Mouse (Mus musculus) layer of hippocampus, adult 8-10 months (tissue): Measurements from ENCODE around the gene Rps15. TPM values are rescaled to one million over a fixed set of nuclear protein-coding genes. Genes with fewer than 3 reads are reported as not detected.

Source experiments
- DNase-seq, 2 experiments: peaks; one replicate each; pipeline ENCODE4 v3.0.0; 2022; ENCODE audit warnings: low spot score in 2 of 2
- total RNA-seq, 4 experiments: library from RNA; stranded (reverse); gene quantifications; 2 replicates each; pipeline ENCODE4 v1.2.4; 2022

Rps15 gene
- total RNA-seq, 4 experiments from 2014 or later, result 755 to 1,005 (median 888) TPM

GRCm38 (mm10) chr10:80260642-80261584 lies 31.3 kb upstream of the Rps15 start, which contains the start of the genes Gamt and Dazap1:
Gene Gamt, minus strand, starts transcription at chr10:80261012.
Gene Dazap1, plus strand, starts transcription at chr10:80261486.
- DNase-seq, result peak; percentile 90 to 91

DNA sequence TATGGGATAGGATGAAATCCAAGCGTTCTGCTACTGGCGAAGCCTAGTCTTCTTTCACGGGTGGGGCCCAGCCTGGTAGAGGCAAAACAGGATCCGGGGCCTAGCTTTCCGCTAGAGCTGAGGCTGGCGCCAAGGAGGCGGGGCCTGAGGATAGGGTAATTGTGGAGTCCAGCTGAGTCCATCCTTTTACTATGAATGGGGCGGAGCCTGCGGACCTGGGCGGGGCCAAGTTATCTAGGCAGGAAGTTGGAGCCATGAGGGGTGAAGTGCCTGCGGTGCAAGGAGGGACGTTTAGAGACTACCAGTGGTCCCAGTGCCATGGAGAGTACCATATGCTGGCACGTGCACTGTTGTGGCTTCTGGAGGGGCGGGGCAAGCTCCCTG lies 30.7 kb upstream of the Rps15 start:
- peak; percentile 89 to 92 for DNase-seq

GRCm38 (mm10) chr10:80262169-80262568 lies 30.1 kb upstream of the Rps15 start:
- DNase-seq, result no peak

DNA sequence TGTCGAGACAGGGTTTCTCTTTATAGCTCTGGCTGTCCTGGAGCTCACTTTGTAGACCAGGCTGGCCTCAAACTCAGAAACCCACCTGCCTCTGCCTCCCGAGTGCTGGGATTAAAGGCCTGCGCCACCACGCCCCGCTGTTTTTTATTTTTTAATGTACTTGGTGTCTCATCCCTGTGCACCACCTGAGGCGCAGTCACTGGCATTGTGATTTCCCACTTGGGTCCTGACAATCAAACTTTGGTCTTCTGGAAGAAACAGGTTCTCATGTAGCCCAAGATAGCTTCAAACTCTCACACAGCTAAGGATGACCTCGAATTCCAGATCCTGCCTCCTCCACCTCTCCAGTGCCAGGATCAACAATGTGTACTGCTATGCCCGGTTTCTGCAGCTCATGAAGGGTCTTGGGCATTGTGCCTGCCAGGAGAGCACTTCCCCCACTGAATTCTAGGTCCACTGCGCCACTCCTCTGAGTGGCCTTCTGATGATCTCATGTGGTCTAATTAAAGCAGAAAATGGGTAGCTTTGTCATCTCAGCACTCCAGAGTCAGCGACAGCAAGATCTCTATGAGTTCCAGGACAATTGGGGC lies 29.4 kb upstream of the Rps15 start:
- DNase-seq, result no peak

GRCm38 (mm10) chr10:80264341-80265148 lies 27.7 kb upstream of the Rps15 start:
- peak; percentile 99 for DNase-seq

DNA sequence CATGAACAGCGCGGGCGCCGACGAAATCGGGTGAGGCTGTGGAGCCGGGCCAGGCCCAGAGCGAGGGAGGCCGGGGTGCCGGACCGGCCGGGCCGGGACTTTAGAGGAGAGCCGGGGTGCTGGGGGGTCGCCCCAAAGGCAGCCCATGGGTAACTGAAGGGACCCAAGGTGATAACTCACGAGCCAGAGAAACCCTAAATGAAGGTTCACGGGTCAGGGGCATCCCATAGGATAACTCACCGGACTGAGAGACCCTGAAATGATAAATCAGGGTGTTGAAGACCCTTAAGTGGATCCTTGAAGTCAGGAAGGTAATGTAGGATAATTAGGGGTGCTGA lies 27.1 kb upstream of the Rps15 start:
- DNase-seq, result no peak

- DNase-seq, result no peak
Observed at GRCm38 (mm10) chr10:80270099-80270498, 22.2 kb upstream of the Rps15 start.

DNA sequence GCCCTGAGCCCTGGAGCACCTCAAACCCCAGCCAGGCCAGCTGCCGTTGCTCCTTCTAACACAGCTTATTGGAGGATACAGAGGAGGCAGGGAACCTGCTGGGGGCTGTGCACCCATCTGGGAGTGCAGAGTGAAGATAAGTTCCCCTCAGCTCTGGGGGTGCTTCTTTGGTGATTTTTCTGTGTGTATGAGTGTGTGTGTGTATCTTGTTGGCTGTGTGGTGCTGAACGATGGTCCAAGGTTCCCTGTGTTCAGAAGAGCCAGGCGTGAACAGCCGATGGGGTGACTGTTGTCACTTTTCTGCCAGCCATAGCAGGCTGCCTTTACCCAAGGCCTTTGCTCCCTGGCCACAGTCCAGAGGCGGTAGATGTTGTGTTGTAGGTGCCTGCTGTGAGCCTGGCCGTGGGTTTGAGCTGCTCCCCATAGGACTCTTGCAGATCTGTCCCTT lies 21.5 kb upstream of the Rps15 start:
- DNase-seq, result no peak

- no peak for DNase-seq
Observed at GRCm38 (mm10) chr10:80271186-80271843, 20.9 kb upstream of the Rps15 start.

GRCm38 (mm10) chr10:80271870-80272585 lies 20.2 kb upstream of the Rps15 start:
- no peak for DNase-seq

DNA sequence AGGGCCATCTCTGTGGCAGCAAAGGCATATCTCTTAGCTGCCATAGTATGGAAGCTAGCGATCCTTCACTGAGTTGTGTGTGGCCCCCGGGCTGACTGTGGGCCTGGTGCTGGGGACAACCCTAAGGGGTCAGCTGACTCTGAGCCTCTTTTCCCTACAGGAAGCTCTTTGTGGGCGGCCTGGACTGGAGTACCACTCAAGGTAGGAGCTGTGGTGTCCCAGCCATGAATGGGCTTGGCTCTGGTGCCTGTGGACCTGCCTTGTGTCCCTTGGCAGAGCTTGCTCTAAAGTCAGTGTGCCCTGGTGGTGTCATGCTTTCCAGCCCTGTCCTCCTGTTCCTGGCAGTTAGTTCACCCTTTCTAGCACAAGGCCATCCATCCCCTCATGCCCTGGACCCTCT lies 18.4 kb upstream of the Rps15 start:
- no peak for DNase-seq

DNA sequence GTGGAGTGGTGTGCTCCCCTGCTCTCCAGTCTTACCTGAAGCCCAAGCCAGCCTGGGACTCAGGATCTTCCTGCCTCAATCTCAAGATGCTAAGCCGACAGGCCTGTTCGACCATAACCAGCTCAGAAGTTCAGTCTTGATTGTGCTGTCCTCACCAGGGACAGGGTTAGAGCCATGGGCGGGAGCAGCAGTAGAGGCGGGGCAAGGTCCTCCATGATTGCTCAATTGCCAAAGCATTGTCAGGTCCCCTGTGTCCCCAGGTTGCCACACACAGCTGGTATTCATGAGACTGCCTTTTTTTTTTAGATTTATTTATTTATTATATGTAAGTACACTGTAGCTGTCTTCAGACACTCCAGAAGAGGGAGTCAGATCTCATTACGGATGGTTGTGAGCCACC lies 16.0 kb upstream of the Rps15 start:
- DNase-seq, result no peak

- no peak for DNase-seq
Observed at GRCm38 (mm10) chr10:80278390-80278789, 13.9 kb upstream of the Rps15 start.

DNA sequence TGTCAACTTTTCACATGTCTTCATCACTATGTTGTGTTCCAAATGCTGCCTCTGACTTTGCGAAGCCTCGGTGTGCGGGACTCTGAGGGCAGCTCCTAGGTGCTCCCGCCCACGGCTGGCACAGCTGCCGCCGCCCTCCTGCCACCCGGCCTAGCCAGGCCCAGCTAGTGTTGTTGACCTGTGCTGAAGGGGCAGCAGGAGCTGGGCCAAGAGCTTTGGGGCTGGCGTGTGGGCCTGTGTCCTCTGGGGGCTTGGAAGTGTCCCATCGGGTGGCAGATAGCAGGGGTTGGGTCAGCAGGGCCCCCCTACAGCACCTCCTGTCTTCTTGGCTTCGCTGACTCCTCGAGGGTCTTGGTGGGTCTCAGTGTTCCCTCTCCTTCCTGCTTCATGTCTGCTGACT lies 13.0 kb upstream of the Rps15 start:
- no peak for DNase-seq

GRCm38 (mm10) chr10:80281304-80281703 lies 10.9 kb upstream of the Rps15 start:
- no peak for DNase-seq

DNA sequence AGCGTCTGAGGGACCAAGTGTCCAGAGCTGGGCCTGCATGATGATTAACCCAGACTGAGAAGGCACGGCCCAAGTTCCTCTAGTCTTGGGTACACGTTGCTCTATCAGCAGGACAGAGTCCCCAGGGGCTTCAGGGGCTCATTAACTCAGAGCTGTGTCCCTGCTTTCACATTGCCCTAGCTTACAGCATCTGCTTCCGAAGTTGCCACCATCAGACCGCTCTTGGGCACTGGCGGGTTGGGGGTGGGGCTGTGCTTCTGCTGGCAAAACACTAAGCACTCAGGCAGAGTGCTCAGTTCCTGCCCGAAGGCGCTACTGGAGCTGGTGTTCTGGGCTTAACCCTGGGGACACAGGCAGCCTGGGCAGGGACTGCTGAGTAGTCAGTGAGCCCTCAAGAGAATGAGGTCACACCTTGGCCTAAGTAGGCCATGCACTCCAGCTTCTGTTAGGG lies 10.3 kb upstream of the Rps15 start:
- no peak for DNase-seq

DNA sequence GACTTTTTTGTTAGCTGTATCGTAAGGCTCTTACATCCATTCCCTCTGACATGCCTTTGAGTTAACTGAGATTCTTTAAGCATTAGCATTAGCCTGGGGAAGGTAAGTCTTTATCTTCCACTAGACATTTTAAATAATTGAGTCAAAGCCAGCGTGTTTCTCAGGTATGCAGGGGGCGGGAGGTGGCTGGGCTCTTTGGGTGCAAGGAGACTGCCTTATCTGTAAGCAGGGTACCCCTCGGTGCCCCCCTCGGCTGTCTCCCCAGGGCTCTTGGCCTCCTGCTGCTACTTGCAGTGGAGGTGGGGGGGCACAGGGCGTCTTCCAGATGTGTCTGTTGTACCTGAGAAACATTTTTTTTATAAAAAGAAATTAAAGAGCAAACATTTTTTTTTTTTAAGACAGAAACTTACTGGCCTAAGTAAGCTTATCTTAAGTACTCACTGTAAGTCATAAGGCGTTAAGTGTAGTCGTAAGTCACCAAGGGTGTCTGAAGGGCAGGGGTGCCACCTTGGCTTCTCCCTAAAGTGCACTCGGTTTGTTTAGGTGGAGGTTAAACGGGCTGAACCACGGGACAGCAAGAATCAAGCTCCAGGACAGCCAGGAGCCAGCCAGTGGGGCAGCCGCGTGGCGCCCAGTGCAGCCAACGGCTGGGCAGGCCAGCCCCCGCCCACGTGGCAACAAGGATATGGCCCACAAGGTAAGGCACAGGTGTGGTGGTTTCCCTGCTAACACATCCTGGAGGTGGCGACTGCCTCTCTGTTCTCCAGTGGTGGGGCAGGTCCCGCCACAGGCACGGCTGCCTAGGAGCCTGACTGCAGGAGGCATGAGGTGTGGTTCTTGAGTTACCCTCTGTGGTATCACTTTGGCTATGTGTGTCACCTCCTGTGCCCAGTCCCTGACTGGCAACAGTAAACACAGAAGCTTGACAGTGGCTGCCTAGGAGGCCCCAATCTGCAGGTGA lies 9.5 kb upstream of the Rps15 start:
- no peak for DNase-seq

GRCm38 (mm10) chr10:80285222-80286070 lies 6.8 kb upstream of the Rps15 start:
- DNase-seq, result no peak
